Mouse (Mus musculus): Measurements from ENCODE around the gene Sema3d.

- TF ChIP-seq CTCF (IDR thresholded peaks at IDR 0.05; ENCODE audit: low read depth) (no peak), EP300 (optimal IDR thresholded peaks at IDR 0.05) (no peak)
Observed at GRCm38 (mm10) chr5:12377261-12377660, 5.9 kb upstream of the Sema3d start.

Data from stomach, postnatal 0 days (tissue).